Mouse (Mus musculus) spleen, adult 2 months (tissue): Measurements from ENCODE around the gene Cd69.

Experiments used
- CTCF ChIP-seq: fragments of 200-500 bp; IDR thresholded peaks from 2 replicates; pipeline ENCODE4 v1.5.1; 2011; ENCODE audit warnings: mild to moderate bottlenecking, inconsistent platforms; ENCODE audit not compliant: insufficient read depth, insufficient read length, insufficient replicate concordance; ENCODE audit errors: extremely low read depth
- POLR2A ChIP-seq: fragments of 200-500 bp; IDR thresholded peaks from 2 replicates; pipeline ENCODE4 v1.6.1; 2011; ENCODE audit warnings: low read depth, low read length, inconsistent platforms

DNA sequence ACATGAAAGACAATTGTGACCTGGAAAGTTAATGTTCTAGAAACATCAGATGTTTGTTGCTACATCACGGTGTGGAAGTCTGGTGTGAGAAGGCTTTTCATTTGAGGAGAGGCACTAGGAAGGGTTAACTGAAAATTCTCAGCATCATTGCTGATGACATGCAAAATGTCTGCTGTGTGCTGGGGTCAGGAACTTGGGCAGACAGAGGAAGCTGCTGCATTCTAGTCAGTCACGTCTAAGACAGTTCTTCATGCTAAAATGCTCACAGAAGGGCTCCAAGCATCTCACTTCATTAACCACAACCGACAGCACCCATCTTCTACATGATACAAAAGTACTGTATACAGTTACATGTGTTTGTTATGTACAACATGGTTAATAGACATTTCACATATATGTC is 8.0 kb upstream of the Cd69 start:
- TF ChIP-seq CTCF, result no peak
- no peak for TF ChIP-seq POLR2A
